Mouse (Mus musculus) right cerebral cortex, postnatal 10 days (tissue): Measurements from ENCODE around the gene Calca.
A peak's percentile ranks its signal among the peaks of the same experiment; 100 is the strongest.
"Not testable (repeated sequence)": the region's sequence is repeated elsewhere in the genome, so short reads cannot be mapped to it uniquely, and the experiment has no call there.

ENCODE experiments used
- DNase-seq, 2 experiments: peaks; one replicate each; pipeline ENCODE4 v3.0.0; 2021; ENCODE audit warnings: low spot score in 2 of 2

Gene Calca

DNA sequence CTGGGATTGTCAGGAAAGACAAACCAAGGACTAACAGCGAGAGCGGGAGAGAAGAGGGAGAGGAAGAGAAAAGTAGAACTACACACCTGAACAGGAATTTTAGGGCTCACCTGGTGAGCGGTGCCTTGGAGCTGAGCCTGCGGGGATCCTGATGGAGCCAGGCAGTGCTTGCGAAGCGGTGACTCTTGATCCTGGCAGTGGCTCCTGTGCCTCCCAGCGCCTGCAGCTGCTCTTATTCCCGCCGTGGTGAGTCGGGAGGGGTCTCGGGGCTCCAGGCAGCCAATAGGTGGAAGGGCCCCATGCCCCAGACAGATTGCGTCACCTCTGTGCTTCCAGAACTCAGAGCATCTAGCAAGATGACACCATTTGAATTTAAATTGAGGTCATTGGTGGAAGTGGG lies at the start of gene Calca:
Gene Calca (minus strand): TSS at position 256 of the 400 bp plus-strand sequence.
- DNase-seq: peak; percentile 26

DNA sequence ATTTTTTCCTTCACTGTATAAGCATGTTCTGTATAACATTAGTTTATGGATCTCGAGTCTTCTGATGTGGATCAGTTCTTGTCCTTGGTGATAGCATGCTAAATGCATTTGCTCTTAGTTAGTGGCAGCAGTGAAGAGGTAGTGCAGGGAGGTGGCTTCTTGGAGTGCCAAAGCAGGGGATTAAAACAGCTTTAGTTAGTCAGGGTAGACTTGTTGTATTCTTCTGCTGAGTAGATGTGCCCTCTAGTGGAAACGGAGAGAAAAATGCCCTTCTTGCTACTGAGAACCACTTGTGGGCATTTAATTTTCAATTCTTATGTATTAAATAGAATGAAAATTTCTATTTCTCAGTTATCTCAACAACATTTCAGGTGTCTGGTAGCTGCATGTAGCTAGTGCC lies 36.5 kb upstream of the Calca start:
- DNase-seq: peak; percentile 23 to 24

DNA sequence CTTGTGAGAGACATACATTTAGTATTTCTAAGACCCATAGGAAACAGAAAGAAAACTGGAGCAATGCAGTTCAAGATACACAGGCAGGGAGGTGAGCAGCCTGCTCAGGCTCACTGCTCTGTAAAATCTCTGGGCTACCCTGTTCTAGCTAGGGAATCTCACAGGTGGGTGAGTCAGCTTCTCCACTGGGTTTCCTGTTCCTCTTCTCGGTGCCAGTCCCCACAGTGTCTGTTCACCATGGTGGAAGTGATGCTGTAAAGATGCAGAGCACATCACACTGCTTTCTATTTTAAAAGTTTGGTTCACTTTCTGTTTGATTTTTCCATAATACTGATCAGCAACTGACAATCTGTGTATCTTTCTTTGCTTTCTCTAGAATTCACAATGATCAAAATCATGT lies 35.2 kb upstream of the Calca start:
- DNase-seq: no peak

DNA sequence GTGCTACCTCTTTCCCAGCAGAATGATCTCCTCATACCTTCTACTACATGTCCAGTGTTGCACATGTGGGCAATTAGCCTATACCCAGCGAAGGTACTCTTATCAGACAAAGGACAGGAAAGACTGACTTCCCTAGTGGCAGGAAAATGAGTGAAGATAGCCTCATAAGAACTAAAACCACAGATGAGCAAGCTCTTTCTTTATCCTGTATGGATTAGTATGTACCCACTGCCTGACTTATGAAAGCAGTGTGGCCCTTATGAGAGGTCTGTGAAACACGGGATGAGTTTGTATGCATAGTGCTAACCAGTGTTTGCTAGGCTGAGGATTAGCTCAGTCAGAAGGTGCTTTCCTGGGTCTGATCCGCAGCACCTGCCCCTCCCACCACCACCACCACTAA lies 13.6 kb upstream of the Calca start:
- no peak for DNase-seq

DNA sequence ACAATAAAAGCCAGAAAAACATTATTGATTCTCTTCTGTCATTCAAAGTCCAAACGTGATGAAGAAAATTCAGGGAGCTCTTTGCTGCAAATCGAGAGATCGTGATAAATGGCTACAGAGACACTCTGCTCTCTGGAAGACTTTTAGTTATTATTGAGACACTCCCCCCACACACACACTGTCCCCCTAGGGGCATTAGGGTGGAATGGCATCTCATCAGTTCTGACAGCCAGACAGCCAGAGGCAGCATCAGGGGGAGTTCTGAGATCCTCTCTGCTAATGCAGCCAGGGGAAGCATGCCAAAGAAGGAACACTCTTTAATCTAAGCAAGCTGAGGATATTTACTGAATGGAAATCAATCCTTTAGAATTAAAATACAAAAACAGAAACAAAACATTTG lies 12.6 kb upstream of the Calca start:
- no peak for DNase-seq

DNA sequence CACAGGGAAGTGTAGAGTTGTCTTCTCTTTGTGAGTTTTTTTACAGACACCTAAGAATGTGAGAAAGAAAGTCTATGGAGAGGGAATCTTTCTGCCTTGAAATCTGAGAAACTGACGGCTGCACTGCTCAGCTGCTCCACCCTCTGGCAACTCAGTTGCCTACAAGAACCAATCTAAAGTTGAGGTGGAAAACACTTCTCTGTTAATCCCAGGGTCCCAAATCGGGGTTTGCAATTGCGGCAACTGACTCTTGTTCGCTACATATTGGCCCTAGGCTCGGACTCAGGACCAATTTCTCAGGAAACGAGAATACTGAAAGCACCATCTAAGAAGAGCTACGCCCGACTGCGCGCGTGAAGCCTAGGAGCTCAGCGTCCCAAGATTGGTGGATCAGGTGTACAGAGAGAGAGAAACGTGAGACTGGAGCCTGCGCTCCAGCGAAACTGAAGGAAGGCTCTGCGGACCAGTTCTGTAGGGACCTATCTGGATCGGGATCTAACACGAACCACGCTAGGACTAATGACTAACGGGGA lies 522 bp downstream of the Calca start:
- DNase-seq: peak; percentile 48 to 68

GRCm38 (mm10) chr7:114634386-114634785 lies 1.8 kb downstream of the Calca start:
- DNase-seq: no peak

- no peak for DNase-seq
These were observed 10.2 kb downstream of the Calca start for GRCm38 (mm10) chr7:114625966-114626365.

- no peak for DNase-seq
These were observed 19.4 kb downstream of the Calca start for GRCm38 (mm10) chr7:114616759-114617158.

GRCm38 (mm10) chr7:114594391-114594790 lies 41.8 kb downstream of the Calca start:
- not testable (repeated sequence) for DNase-seq

- DNase-seq: no peak
These were observed 53.7 kb downstream of the Calca start for GRCm38 (mm10) chr7:114582441-114582840.
